Mouse (Mus musculus) midbrain, embryonic 14.5 days (tissue): ENCODE measurements around the gene Mcm10. TPM values are rescaled to one million over a fixed set of nuclear protein-coding genes. Genes with fewer than 3 reads are reported as not detected.
A peak's percentile ranks its signal among the peaks of the same experiment; 100 is the strongest.

Experiments used
- ATAC-seq: fragments of 200-750 bp; cut with Nextera tagmentation; 2 replicates; pipeline ENCODE4 v1.8.0; 2017; ENCODE audit warnings: moderate number of reproducible peaks, moderate library complexity; ENCODE audit not compliant: low FRiP score, low TSS enrichment
- DNase-seq: peaks from one replicate; pipeline ENCODE4 v3.0.0-alpha.2; 2015
- H3K27ac ChIP-seq: fragments of 300-500 bp; sonication (generic); replicated peaks from 2 replicates; pipeline ENCODE4 v1.5.1; 2014; ENCODE audit warnings: mild to moderate bottlenecking, low read depth, low read length, moderate library complexity
- H3K27me3 ChIP-seq: fragments of 300-500 bp; sonication (generic); 2 replicates; pipeline ENCODE4 v1.6.1; 2014; ENCODE audit warnings: low read length, control low read depth, mixed read lengths; ENCODE audit not compliant: control insufficient read depth, insufficient read depth
- H3K36me3 ChIP-seq: fragments of 300-500 bp; sonication (generic); 2 replicates; pipeline ENCODE4 v1.6.1; 2014; ENCODE audit warnings: low read length, control low read depth; ENCODE audit not compliant: control insufficient read depth, insufficient read depth
- H3K4me1 ChIP-seq: fragments of 300-500 bp; sonication (generic); 2 replicates; pipeline ENCODE4 v1.6.1; 2014; ENCODE audit warnings: mild to moderate bottlenecking, antibody characterized with exemption, low read length, control low read depth; ENCODE audit not compliant: control insufficient read depth, insufficient read depth
- H3K4me2 ChIP-seq: fragments of 300-500 bp; sonication (generic); 2 replicates; pipeline ENCODE4 v1.6.1; 2014; ENCODE audit warnings: mild to moderate bottlenecking, low read length, moderate library complexity
- H3K4me3 ChIP-seq: fragments of 300-500 bp; sonication (generic); replicated peaks from 2 replicates; pipeline ENCODE4 v1.5.1; 2014; ENCODE audit warnings: low read depth, low read length
- H3K9ac ChIP-seq: fragments of 300-500 bp; sonication (generic); replicated peaks from 2 replicates; pipeline ENCODE4 v1.6.1; 2014; ENCODE audit warnings: mild to moderate bottlenecking, low read length, moderate library complexity
- H3K9me3 ChIP-seq: fragments of 300-500 bp; sonication (generic); 2 replicates; pipeline ENCODE4 v1.6.1; 2016; ENCODE audit warnings: low read length, control low read depth, mixed read lengths; ENCODE audit not compliant: control insufficient read depth
- WGBS: fragments of 180-500 bp; shearing (Covaris S2); extraction: QIAGEN DNeasy Blood & Tissue Kit; methylation state at CpG from one replicate; pipeline ENCODE4 v1.1.7; 2014; 5-methylcytosine and 5-hydroxymethylcytosine counted together
- polyA plus RNA-seq: library from polyadenylated mRNA; unstranded; fragments of >200 nt; fragmentation: Nextera tagmentation; extraction: Ambion mirVana; gene quantifications from 2 replicates; pipeline ENCODE4 v1.2.1, GENCODE M21; 2014

The Mcm10 gene
- polyA plus RNA-seq, 1 experiment from 2014 or later = 6.5 TPM

DNA sequence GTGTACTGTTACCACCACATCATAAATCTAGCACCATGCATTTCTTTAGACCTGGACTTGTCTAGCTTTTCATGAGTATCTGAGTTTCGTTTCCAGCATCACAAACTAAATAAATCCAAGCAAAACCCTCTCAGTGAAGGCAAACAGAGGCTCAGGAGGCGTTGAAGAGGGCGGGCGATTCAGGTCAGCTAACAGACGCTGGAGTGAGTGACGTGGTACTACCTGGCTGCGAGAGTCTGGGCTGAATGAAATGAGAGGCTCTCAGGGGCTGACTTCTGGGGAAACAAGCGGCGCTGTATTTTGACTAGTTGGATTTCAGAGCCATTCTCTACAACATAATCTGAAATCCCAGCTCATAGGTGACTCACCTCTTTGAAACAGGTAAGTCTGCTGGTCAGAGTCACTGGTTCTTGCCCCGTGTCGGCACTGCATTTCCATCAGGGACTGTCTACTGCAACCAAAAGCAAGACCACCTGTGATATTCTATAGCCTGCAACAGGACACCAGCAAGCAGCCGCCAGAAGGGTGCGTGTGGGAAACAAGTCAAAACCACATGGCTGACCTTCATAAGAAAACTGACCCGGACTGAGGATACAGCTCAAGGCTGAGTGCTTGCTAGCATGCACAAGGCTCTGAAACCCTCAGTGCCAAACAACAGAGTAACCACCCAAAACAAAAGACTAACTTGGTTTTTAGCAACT, 11.3 kb upstream of the Mcm10 start:
- no peak overlapping the region for H3K27ac ChIP-seq
- H3K9me3 ChIP-seq = no peaks in the 10 kb centered on the region
- no peaks in the 10 kb centered on the region for H3K27me3 ChIP-seq
- H3K36me3 ChIP-seq = no peaks in the 10 kb centered on the region
- H3K9ac ChIP-seq = no peak overlapping the region
- H3K4me2 ChIP-seq = no peak overlapping the region
- 89% methylated on average over 14 of the region's 14 CpGs for WGBS
- H3K4me1 ChIP-seq = no peaks in the 10 kb centered on the region
- no peak for ATAC-seq
- DNase-seq = no peak
- H3K4me3 ChIP-seq = no peak overlapping the region

DNA sequence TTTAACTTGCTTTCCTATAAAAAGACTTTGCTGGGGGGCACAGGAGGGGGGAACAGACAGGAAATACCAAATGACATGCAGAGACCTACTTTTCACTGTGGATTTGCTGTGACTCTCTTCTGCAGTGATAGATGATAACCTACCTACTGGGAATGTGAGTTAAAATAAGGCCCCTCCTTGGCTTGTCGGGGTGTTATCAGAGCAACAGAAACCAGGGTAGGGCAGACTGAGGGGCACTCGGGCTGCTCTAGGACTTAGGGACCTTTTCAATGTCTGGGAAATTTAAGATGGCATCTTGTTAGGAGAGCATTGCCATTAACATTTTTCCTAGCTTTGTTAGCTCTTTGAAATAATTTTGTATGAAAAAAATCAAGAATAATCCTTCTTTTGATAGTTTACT, 10.7 kb upstream of the Mcm10 start:
- H3K4me2 ChIP-seq = no peak overlapping the region
- H3K4me1 ChIP-seq = no peaks in the 10 kb centered on the region
- no peaks in the 10 kb centered on the region for H3K36me3 ChIP-seq
- 86% methylated on average over 2 of the region's 2 CpGs for WGBS
- ATAC-seq (no peak), DNase-seq (no peak)
- H3K27me3 ChIP-seq = no peaks in the 10 kb centered on the region
- no peak overlapping the region for H3K9ac ChIP-seq
- H3K4me3 ChIP-seq = no peak overlapping the region
- H3K27ac ChIP-seq = no peak overlapping the region
- no peaks in the 10 kb centered on the region for H3K9me3 ChIP-seq

DNA sequence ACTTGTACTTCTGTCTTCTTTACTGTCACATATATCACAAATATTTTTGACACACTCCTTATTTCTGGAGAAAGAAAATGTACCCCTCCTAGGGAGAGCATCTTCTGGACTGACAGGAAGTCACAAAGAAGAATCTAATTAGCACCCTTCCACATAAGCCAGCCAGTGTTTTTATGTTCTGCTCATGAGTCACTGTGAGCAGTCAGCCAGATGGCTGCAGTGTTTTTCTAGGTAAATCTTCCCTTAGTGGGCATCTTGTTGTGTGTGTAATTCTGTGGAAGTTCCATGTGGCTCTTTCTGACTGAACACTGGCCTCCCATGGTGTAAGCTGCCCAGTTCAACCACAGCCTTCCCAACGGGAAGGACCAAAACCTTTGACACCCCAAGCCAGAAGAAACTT, 7.1 kb upstream of the Mcm10 start:
- no peaks in the 10 kb centered on the region for H3K9me3 ChIP-seq
- H3K4me2 ChIP-seq = no peak overlapping the region
- no peak overlapping the region for H3K27ac ChIP-seq
- H3K4me1 ChIP-seq = no peaks in the 10 kb centered on the region
- no peak for ATAC-seq
- no peaks in the 10 kb centered on the region for H3K36me3 ChIP-seq
- no peak for DNase-seq
- no peak overlapping the region for H3K9ac ChIP-seq
- WGBS = 68% methylated on average over 1 of the region's 1 CpGs
- H3K27me3 ChIP-seq = no peaks in the 10 kb centered on the region
- H3K4me3 ChIP-seq = no peak overlapping the region

DNA sequence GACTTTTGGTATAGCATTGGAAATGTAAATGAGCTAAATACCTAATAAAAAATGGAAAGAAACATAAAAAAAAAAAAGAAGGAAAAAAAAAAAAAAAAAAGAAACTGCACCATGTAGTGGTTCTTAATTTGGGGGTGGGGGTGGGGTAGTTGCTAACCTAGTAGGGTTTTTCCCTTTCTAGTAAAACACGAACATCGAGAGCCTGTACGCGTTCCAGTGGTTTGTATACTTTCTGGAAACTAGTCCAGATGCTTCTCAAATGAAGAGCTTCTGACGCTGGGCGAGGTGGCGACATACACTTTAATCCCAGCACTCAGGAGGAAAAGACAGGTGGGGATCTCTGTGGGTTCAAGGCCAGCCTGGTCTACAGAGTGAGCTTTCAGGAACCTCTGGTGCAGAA, 4.3 kb upstream of the Mcm10 start:
- WGBS = 93% methylated on average over 7 of the region's 7 CpGs
- Histone ChIP-seq H3K27me3 (no peaks in the 10 kb centered on the region), H3K36me3 (no peaks in the 10 kb centered on the region), H3K27ac (no peak overlapping the region), H3K4me3 (no peak overlapping the region), H3K9ac (no peak overlapping the region), H3K4me1 (no peaks in the 10 kb centered on the region), H3K9me3 (no peaks in the 10 kb centered on the region), H3K4me2 (no peak overlapping the region)
- ATAC-seq (no peak), DNase-seq (no peak)

DNA sequence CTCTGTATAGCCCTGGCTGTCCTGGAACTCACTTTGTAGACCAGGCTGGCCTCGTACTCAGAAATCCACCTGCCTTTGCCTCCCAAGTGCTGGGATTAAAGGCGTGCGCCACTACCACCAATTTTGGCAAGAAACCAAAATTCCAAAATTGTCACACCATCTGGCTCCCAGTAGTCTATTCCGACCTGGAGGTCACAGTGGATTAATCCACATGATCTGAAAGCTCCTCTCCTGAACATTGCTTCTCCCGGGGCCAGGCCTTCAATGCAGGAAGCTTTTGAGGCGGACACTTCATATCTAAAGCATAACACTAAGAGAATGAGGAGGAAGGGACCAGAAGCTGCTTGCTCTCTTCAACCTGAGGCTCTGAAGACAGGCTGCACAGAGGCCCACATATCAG, 2.9 kb upstream of the Mcm10 start:
- no peaks in the 10 kb centered on the region for H3K9me3 ChIP-seq
- H3K36me3 ChIP-seq = no peaks in the 10 kb centered on the region
- H3K27ac ChIP-seq = no peak overlapping the region
- ATAC-seq (no peak), DNase-seq (no peak)
- no peaks in the 10 kb centered on the region for H3K4me1 ChIP-seq
- H3K4me2 ChIP-seq = no peak overlapping the region
- 89% methylated on average over 6 of the region's 6 CpGs for WGBS
- no peak overlapping the region for H3K4me3 ChIP-seq
- H3K27me3 ChIP-seq = no peaks in the 10 kb centered on the region
- H3K9ac ChIP-seq = no peak overlapping the region

DNA sequence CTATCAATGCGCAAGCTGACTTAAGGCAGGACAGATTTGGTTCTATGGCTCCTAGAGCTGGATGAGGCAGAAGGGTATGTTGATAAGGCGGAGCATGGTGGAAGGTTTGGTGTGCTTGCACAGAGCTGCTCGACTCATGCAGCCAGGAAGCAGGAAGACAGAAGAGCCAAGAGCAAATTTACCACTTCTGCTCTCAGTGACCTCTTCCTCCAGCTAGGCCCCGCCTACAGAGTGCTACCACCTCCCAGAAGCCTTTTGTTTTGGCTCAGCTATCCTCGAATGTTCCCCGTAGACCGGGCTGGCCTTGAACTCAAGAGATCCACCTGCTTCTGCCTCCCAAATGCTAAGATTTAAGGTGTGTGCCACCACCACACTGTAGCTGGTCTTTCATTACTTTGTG, 2.0 kb upstream of the Mcm10 start:
- Histone ChIP-seq H3K9ac (no peak overlapping the region), H3K36me3 (no peaks in the 10 kb centered on the region), H3K27ac (no peak overlapping the region), H3K4me1 (no peaks in the 10 kb centered on the region), H3K27me3 (no peaks in the 10 kb centered on the region), H3K9me3 (no peaks in the 10 kb centered on the region), H3K4me2 (no peak overlapping the region), H3K4me3 (no peak overlapping the region)
- DNase-seq = no peak
- 76% methylated on average over 7 of the region's 7 CpGs for WGBS
- no peak for ATAC-seq

DNA sequence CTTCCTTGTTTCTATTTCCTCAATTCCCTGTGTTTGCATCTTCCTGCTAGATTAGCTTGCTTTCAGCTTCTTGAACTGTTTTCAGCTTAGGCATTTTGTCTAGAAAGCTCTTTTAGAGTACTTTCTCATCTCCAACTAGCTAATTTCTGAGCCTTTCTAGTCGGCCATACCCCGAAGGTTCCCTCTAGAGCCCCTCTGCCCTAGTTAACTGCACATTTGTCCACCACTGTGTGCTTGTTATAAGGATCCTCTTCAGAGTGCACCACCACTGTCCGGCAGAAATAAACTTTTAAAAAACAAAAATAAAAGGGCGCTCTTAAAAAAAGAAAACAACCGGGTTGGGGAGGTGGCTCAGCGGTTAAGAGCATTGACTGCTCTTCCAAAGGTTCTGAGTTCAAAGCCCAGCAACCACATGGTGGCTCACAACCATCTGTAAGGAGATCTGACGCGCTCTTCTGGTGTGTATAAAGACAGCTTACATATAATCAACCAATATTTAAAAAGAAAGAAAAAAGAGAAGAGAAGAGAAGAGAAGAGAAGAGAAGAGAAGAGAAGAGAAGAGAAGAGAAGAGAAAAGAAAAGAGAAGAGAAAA, 597 bp downstream of the Mcm10 start:
- Histone ChIP-seq H3K27ac (no peak overlapping the region), H3K27me3 (no peaks in the 10 kb centered on the region), H3K4me2 (peak overlapping the region; percentile 70), H3K36me3 (no peaks in the 10 kb centered on the region), H3K9ac (peak overlapping the region; percentile 29; the same call in 1 of the 2 replicates), H3K4me1 (no peaks in the 10 kb centered on the region), H3K9me3 (no peaks in the 10 kb centered on the region), H3K4me3 (peak overlapping the region; percentile 55)
- DNase-seq = no peak
- WGBS = 18% methylated on average over 8 of the region's 8 CpGs
- ATAC-seq = no peak

DNA sequence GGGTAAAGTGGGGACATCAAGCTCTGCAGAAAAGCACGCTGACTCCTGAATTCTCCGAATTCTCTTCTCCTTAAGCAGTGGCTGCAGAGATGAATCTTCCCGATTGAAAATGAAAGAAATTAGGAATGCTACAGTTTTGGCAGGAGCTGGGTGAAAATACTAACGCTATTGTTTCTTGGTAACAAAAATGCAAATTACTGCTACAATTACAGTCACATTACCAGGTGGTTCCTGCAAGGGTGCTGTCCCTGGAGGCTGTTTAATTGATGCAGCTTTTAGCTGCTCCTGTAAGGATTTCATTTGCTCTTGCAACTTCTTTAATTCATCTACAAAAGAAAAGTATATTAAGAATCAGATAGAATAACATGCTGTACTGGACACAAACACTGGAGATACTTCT, 5.5 kb downstream of the Mcm10 start:
- Histone ChIP-seq H3K9me3 (no peaks in the 10 kb centered on the region), H3K27ac (no peak overlapping the region), H3K9ac (no peak overlapping the region), H3K36me3 (no peaks in the 10 kb centered on the region), H3K27me3 (no peaks in the 10 kb centered on the region), H3K4me1 (no peaks in the 10 kb centered on the region), H3K4me3 (no peak overlapping the region), H3K4me2 (no peak overlapping the region)
- no peak for DNase-seq
- ATAC-seq = no peak
- WGBS = 97% methylated on average over 4 of the region's 4 CpGs

DNA sequence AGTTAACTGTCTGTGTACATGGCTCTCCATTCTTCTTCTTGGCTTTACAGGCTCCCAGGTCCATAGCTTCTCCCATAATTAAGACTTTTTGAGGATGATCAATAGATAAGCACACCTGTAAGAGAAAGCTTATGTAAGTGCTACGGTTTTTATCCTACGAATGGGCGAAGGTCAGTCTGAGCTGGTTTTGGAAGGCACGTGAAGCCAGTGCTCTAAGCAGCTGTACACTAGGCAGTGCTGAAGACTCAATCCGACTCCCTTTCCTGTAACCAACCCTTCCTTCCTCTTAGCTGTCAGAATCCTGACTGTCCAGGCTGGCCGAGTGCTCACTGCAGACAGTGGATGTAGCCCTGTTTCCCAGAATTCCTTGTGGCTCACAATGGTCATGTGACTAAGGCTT, 11.3 kb downstream of the Mcm10 start:
- Histone ChIP-seq H3K4me2 (no peak overlapping the region), H3K4me3 (no peak overlapping the region), H3K36me3 (no peaks in the 10 kb centered on the region; the same call in 1 of the 2 replicates), H3K9ac (no peak overlapping the region), H3K27ac (no peak overlapping the region), H3K4me1 (no peaks in the 10 kb centered on the region), H3K9me3 (no peaks in the 10 kb centered on the region), H3K27me3 (no peaks in the 10 kb centered on the region)
- DNase-seq = no peak
- ATAC-seq = no peak
- 95% methylated on average over 6 of the region's 6 CpGs for WGBS
